Mouse (Mus musculus): ENCODE data around the gene Orc6. TPM values are rescaled to one million over a fixed set of nuclear protein-coding genes. Genes with fewer than 3 reads are reported as not detected.

Orc6 gene
- polyA plus RNA-seq, 2 experiments: 95.2 to 99.3 TPM

DNA sequence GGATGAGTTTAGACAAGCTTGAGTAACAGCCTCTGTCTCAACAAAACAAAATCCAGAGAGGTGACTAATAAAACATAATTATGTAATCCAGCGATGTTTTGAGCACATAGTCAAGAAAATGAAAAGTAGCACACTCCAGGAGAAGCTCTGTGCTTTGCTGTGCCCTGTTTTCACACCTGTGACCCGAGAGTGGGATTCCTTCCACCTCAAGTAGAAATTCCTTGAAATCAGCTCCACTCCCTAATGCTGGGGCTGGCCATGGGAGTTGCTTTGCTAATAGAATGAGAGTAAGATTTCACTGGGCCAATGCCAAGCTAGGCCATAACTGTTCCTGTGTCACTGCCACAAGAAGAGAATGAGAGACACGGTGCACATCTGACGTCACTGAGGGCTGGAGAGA is 38.2 kb downstream of the Orc6 start:
- ATAC-seq (ENCODE audit: low FRiP score, low read depth): no peak
- Histone ChIP-seq H3K27me3 (ENCODE audit: control insufficient read depth, insufficient read depth, low read length) (no peaks in the 10 kb centered on the region), H3K36me3 (ENCODE audit: control insufficient read depth, insufficient read depth, low read length) (no peaks in the 10 kb centered on the region), H3K4me2 (replicated peaks; ENCODE audit: low read depth, low read length, severe bottlenecking) (no peak overlapping the region), H3K27ac (replicated peaks; ENCODE audit: low read depth, low read length) (no peak overlapping the region), H3K9me3 (ENCODE audit: control insufficient read depth, low read length) (no peaks in the 10 kb centered on the region), H3K4me1 (ENCODE audit: control insufficient read depth, insufficient read depth, low read length) (no peaks in the 10 kb centered on the region), H3K9ac (ENCODE audit: low read depth, low read length, severe bottlenecking) (no peak overlapping the region), H3K4me3 (replicated peaks; ENCODE audit: low read length) (no peak overlapping the region)
- TF ChIP-seq POLR2A (IDR thresholded peaks at IDR 0.05; ENCODE audit: borderline replicate concordance, extremely low read depth, insufficient read depth, insufficient read length): no peak
- 61% methylated on average over 4 of the region's 4 CpGs for WGBS
- DNase-seq (ENCODE audit: low spot score): no peak

DNA sequence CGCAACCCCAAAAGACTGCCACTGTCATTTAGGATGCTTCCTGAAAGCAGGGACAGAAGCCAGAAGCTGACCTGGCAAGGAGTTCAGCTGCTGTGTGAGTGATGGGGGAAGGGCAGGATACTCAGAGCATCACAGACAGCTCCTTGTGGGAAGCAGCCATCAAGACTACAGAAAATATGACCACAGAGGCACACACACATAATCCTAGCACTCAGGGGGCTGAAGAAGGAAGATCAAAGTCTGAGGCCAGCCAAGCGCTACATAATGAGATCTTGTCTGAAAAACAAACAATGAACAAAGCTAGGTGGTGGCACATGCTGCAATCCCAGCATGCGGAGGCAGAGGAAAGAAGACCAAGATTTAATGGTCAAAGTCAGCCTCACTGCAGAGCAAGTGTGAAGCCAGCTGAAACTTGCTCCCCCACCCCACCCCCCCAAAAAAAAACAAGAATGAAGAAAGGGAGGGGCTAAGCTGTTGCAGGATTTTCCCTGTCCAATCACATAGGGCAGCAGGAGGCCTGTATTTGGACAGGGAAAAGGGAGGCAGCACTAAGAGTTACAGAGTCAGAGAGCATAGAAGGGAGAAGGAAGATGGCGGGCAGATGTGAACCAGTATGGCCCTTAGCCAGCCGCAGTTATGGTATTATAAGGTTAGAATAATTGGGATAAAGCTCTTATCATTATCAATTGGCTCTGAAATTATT is 40.6 kb downstream of the Orc6 start:
- Histone ChIP-seq H3K27ac (replicated peaks; ENCODE audit: low read depth, low read length) (no peak overlapping the region), H3K9me3 (ENCODE audit: control insufficient read depth, low read length) (no peaks in the 10 kb centered on the region), H3K4me1 (ENCODE audit: control insufficient read depth, insufficient read depth, low read length) (no peaks in the 10 kb centered on the region), H3K9ac (ENCODE audit: low read depth, low read length, severe bottlenecking) (no peak overlapping the region), H3K27me3 (ENCODE audit: control insufficient read depth, insufficient read depth, low read length) (no peaks in the 10 kb centered on the region), H3K36me3 (ENCODE audit: control insufficient read depth, insufficient read depth, low read length) (no peaks in the 10 kb centered on the region), H3K4me3 (replicated peaks; ENCODE audit: low read length) (no peak overlapping the region), H3K4me2 (replicated peaks; ENCODE audit: low read depth, low read length, severe bottlenecking) (no peak overlapping the region)
- 70% methylated on average over 5 of the region's 5 CpGs for WGBS
- TF ChIP-seq POLR2A (IDR thresholded peaks at IDR 0.05; ENCODE audit: borderline replicate concordance, extremely low read depth, insufficient read depth, insufficient read length): no peak
- DNase-seq (ENCODE audit: low spot score): no peak
- no peak for ATAC-seq (ENCODE audit: low FRiP score, low read depth)

DNA sequence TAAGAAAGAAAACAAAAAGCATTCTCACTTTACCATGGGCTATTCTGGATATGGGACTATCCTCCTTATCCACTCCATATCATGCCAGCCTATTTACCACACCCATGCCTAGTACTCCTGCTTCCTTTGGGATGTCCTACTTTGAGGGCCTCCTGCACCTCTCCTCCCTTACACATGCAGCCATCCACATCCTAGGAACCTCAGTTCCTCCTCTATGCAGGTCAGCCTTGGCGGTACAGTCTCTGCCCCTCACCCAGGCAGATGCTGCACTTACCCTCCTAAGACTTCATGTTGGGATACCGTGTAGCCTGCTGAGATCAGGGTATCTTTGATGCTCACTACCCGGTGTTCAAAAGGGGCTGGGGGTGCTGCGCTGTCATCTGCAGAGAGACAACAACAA is 53.9 kb downstream of the Orc6 start:
- Histone ChIP-seq H3K4me3 (replicated peaks; ENCODE audit: low read length) (no peak overlapping the region), H3K4me2 (replicated peaks; ENCODE audit: low read depth, low read length, severe bottlenecking) (no peak overlapping the region), H3K9me3 (ENCODE audit: control insufficient read depth, low read length) (no peaks in the 10 kb centered on the region), H3K36me3 (ENCODE audit: control insufficient read depth, insufficient read depth, low read length) (no peaks in the 10 kb centered on the region), H3K27me3 (ENCODE audit: control insufficient read depth, insufficient read depth, low read length) (no peaks in the 10 kb centered on the region), H3K4me1 (ENCODE audit: control insufficient read depth, insufficient read depth, low read length) (no peaks in the 10 kb centered on the region), H3K27ac (replicated peaks; ENCODE audit: low read depth, low read length) (no peak overlapping the region), H3K9ac (ENCODE audit: low read depth, low read length, severe bottlenecking) (no peak overlapping the region)
- no peak for TF ChIP-seq POLR2A (IDR thresholded peaks at IDR 0.05; ENCODE audit: borderline replicate concordance, extremely low read depth, insufficient read depth, insufficient read length)
- WGBS: 82% methylated on average over 4 of the region's 4 CpGs
- no peak for DNase-seq (ENCODE audit: low spot score)
- no peak for ATAC-seq (ENCODE audit: low FRiP score, low read depth)

Other genes starting within 250 kb of the Orc6 start
- 51.0 and 73.3 TPM in 2 replicates for gene Fbxw9, start 239.6 kb upstream of the Orc6 start, polyA plus RNA-seq (2012; rRNA removed)
- 28.6 and 30.5 TPM in 2 replicates for gene Fbxw9, start 239.6 kb upstream of the Orc6 start, polyA plus RNA-seq (2014; fragmentation: Nextera tagmentation; extraction: Ambion mirVana)
- gene Gm5741, start 231.7 kb upstream of the Orc6 start, polyA plus RNA-seq (2012; rRNA removed): 0.99 TPM in 1 of 2 replicates, not detected in the other
- gene Gm5741, start 231.7 kb upstream of the Orc6 start, polyA plus RNA-seq (2014; fragmentation: Nextera tagmentation; extraction: Ambion mirVana): 0.74 and 1.6 TPM in 2 replicates
- 44.9 and 46.9 TPM in 2 replicates for gene Dhps, start 227.9 kb upstream of the Orc6 start, polyA plus RNA-seq (2012; rRNA removed)
- gene Dhps, start 227.9 kb upstream of the Orc6 start, polyA plus RNA-seq (2014; fragmentation: Nextera tagmentation; extraction: Ambion mirVana): 46.1 and 47.7 TPM in 2 replicates
- gene Wdr83os, start 218.9 kb upstream of the Orc6 start, polyA plus RNA-seq (2012; rRNA removed): 87.2 and 112 TPM in 2 replicates
- 138 and 139 TPM in 2 replicates for gene Wdr83os, start 218.9 kb upstream of the Orc6 start, polyA plus RNA-seq (2014; fragmentation: Nextera tagmentation; extraction: Ambion mirVana)
- gene Wdr83, start 218.3 kb upstream of the Orc6 start, polyA plus RNA-seq (2012; rRNA removed): 53.2 and 58.4 TPM in 2 replicates
- 36.8 and 38.4 TPM in 2 replicates for gene Wdr83, start 218.3 kb upstream of the Orc6 start, polyA plus RNA-seq (2014; fragmentation: Nextera tagmentation; extraction: Ambion mirVana)
- 46.7 and 54.1 TPM in 2 replicates for gene Man2b1, start 216.4 kb upstream of the Orc6 start, polyA plus RNA-seq (2012; rRNA removed)
- gene Man2b1, start 216.4 kb upstream of the Orc6 start, polyA plus RNA-seq (2014; fragmentation: Nextera tagmentation; extraction: Ambion mirVana): 32.9 and 34.2 TPM in 2 replicates
- gene Zfp791, start 176.5 kb upstream of the Orc6 start, polyA plus RNA-seq (2012; rRNA removed): 1.8 and 2.4 TPM in 2 replicates
- 0.77 and 1.8 TPM in 2 replicates for gene Zfp791, start 176.5 kb upstream of the Orc6 start, polyA plus RNA-seq (2014; fragmentation: Nextera tagmentation; extraction: Ambion mirVana)
- gene Cks1brt, start 147.7 kb upstream of the Orc6 start, polyA plus RNA-seq (2012; rRNA removed): not detected in 2 replicates
- gene Cks1brt, start 147.7 kb upstream of the Orc6 start, polyA plus RNA-seq (2014; fragmentation: Nextera tagmentation; extraction: Ambion mirVana): not detected in 2 replicates
- gene Olfr371, start 73.6 kb upstream of the Orc6 start, polyA plus RNA-seq (2012; rRNA removed): not detected in 2 replicates
- not detected in 2 replicates for gene Olfr371, start 73.6 kb upstream of the Orc6 start, polyA plus RNA-seq (2014; fragmentation: Nextera tagmentation; extraction: Ambion mirVana)
- gene Vps35, start 170 bp downstream of the Orc6 start, polyA plus RNA-seq (2012; rRNA removed): 52.5 and 61.9 TPM in 2 replicates
- 123 and 125 TPM in 2 replicates for gene Vps35, start 170 bp downstream of the Orc6 start, polyA plus RNA-seq (2014; fragmentation: Nextera tagmentation; extraction: Ambion mirVana)
- gene Mylk3, start 86.7 kb downstream of the Orc6 start, polyA plus RNA-seq (2012; rRNA removed): 0.53 and 0.91 TPM in 2 replicates
- gene Mylk3, start 86.7 kb downstream of the Orc6 start, polyA plus RNA-seq (2014; fragmentation: Nextera tagmentation; extraction: Ambion mirVana): 1.2 and 1.4 TPM in 2 replicates
- 16.3 and 24.9 TPM in 2 replicates for gene 4921524J17Rik, start 133.2 kb downstream of the Orc6 start, polyA plus RNA-seq (2012; rRNA removed)
- gene 4921524J17Rik, start 133.2 kb downstream of the Orc6 start, polyA plus RNA-seq (2014; fragmentation: Nextera tagmentation; extraction: Ambion mirVana): 46.5 and 51.2 TPM in 2 replicates
- gene Gpt2, start 192.9 kb downstream of the Orc6 start, polyA plus RNA-seq (2012; rRNA removed): 24.6 and 26.7 TPM in 2 replicates
- gene Gpt2, start 192.9 kb downstream of the Orc6 start, polyA plus RNA-seq (2014; fragmentation: Nextera tagmentation; extraction: Ambion mirVana): 36.2 and 40.2 TPM in 2 replicates

Measured in limb, embryonic 14.5 days (tissue).